Mouse (Mus musculus) regulatory T cell (primary cell): Measurements from ENCODE around the gene Zbtb24.

Experiments used
- in situ Hi-C: fragments of 300-600 bp; cut with MboI, MseI; formaldehyde crosslinking; loops from one replicate; pipeline ENCODE4 v1.15.1; 2025; ENCODE audit warnings: high pct_unique_total_duplicates

The Zbtb24 gene

DNA sequence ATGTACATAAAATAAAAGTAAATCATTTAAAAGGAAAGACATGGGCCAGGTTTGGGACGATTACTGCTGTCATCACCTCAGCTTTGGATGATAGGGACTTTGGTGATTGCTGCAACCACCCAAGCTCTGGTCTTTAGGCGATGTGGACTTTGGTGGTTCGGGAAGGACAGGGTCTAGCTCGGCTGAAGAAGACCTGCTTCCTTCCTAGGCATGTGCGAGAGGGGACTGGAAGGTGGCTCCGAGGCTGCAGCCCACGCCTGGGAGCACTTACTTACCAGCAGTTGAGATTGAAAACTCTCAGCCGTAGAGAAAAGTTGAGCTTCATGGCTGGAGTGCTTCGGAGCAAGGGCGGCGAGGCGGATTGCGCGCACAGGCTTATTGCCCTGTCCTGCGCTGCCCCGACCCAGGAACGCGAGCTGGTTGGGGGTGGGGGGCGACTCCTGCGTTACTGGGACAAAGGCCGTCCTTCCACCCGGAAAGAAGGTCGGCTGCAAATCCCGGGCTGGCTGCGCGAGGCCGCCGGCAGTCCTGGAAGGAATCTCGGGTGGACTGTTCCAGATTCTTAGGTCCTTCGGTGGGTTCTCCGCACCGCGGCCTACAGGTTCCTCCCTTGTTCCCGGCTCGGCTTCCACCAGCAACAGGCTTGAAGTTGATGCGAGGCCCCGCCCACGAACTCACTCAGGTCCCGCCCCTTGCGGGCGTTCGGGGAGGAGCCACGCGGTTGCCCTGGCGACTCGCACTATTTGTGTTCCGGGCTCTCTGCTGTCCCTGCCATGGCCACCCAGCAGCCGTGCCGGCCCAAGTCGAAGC, 39.7 kb downstream of the Zbtb24 start, which contains the start of the genes Smpd2 and Ppil6:
Smpd2 (minus strand) TSS at position 662 of the 810 bp plus-strand sequence.
Ppil6 (plus strand) TSS at position 732 of the 810 bp plus-strand sequence.
- in situ Hi-C loops, result loop anchor here (5.0 to 10.0 kb wide), 2 partner anchors 38 to 785 kb away; partner anchors contain the start of genes Foxo3 and Zbtb24

DNA sequence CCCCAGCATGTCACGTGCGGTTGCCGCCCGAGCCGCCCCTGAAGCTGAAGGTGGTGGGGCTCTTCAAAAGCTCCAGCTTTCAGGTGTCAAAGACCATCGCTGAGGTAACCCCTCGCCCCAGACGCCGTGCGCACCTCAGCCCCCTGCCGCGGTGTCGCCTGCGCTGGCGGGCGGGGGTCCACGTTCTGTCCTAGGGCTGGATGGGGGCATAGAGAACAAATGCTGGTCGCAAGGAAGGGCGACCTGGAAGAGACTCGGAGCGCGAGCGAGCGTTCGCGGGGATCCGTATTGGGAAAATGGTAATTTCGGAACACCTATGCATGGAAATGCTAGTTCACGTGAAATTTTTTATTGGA, 40.3 kb downstream of the Zbtb24 start:
- in situ Hi-C loops, result no loop called here

DNA sequence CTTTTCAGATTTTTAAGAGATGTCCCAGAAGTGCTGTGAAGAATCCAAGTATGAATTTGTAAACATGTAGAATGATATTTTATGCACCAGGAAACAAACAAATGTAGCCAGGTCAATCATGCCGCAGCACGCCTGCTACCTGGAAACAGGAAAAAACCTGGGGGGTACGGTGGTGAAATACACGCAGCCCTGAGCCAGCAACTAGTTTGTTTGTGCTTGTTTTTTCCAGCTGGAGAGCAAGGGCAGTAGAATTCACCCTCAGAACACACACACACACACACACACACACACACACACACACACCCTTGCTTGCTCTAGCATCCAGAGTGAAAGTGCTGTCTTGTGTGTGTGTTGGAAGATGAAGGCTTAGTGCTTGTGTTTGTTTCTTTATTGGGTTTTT, 40.9 kb downstream of the Zbtb24 start:
- in situ Hi-C loops, result no loop called here

DNA sequence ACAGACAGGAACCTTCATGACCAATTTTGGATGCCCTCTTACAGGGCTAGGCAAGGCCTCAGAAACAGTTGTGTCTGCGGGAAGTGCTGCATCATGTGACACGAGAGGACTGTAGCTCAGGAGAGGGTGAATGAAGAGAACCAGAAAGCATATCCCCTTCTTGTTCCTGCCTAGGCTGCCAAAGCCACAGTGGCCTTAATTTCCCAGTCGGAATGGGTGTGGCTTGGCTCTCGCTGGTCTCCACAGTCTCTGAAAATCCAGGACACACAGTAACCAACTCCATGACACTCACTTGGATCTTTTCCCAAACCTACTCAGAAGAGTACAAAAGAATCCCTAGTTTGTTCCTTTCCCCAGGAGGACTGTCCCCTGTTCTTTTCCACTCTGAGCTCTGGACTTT, 50.8 kb downstream of the Zbtb24 start:
- in situ Hi-C loops, result no loop called here

DNA sequence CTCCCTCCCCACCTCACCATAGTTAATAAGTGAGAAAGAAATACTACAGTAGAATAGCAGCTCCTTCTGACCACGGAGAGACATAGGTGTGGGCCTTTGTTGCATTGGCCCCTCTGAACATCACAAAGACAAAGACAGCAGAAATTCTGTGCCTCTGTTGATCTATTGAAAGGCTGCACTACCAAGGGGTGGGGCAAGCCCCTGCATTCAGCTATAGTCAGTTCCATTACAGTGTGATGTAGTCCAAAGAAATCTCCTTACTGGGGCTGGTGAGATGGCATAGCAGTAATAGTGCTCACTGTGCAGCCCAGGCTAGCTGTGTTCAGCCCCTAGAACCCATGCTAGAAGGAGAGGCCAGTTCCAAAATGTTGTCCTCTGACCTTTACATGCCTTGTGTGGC, 54.8 kb downstream of the Zbtb24 start:
- in situ Hi-C loops, result loop anchor here (5.0 kb wide), 2 partner anchors 73 to 187 kb away; no protein-coding TSS in a partner anchor

DNA sequence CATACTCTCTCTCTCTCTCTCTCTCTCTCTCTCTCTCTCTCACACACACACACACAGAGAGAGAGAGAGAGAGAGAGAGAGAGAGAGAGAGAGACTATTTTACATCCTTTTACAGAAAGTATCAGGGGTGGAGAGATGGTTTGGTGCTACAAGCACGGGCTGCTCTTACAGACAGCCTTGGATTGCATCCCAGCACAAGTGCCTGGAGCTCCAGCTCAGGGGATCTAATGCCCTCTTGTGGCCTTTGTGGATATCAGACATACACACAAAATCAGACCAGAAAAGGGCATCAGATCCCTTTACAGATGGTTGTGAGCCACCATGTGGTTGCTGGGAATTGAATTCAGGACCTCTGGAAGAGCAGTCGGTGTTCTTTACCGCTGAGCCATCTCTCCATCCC, 55.3 kb downstream of the Zbtb24 start:
- in situ Hi-C loops, result loop anchor here (5.0 kb wide), 2 partner anchors 73 to 187 kb away; no protein-coding TSS in a partner anchor

DNA sequence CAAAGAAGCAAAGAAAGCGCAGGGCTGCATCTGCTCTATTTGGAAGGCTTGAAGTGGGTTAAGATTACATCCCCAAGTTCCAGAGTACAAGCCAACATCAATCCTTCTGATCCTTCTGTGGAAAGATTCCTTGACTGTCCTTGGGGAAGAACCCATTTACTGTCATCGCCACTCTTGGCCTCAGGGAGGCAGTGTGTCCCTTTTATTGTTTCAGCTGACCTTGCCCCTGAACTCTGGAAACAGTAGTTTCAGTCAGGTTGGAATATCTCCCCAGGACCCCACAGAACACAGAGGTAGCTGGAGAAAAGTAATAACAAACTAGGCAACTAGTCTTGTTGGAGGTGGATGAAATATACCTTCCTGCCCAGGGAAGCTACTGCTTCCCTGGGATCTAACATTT, 59.0 kb downstream of the Zbtb24 start:
- in situ Hi-C loops, result loop anchor here (5.0 kb wide), 2 partner anchors 77 to 183 kb away; no protein-coding TSS in a partner anchor

GRCm38 (mm10) chr10:41514301-41514700, 64.1 kb downstream of the Zbtb24 start:
- in situ Hi-C loops, result loop anchor here (10.0 kb wide), 1 partner anchor 160 kb away; no protein-coding TSS in a partner anchor

DNA sequence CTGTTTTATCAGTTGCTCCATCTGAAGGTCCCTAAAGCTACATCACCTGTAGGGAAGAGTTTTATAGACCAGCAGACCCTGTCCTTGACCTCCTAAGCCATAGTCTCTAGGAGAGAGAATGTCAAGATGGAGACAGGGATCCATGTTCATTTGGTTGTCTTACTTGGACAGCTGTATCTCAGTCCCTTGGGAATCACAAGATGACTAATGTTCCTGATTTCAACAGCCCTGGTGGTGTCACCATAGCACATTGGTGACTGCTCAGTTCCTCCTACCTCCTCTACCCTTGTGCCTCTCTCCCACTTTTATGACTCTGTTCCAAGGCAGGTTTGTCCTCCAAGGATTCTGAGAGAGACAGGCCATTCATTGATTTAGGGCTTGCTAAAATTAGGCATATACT, 64.7 kb downstream of the Zbtb24 start:
- in situ Hi-C loops, result loop anchor here (10.0 kb wide), 1 partner anchor 160 kb away; no protein-coding TSS in a partner anchor
